Mouse (Mus musculus) layer of hippocampus, adult 2 months (tissue): Measurements from ENCODE around the gene Spin2c. TPM values are rescaled to one million over a fixed set of nuclear protein-coding genes. Genes with fewer than 3 reads are reported as not detected.

Source experiments
- DNase-seq, 2 experiments: peaks; one replicate each; pipeline ENCODE4 v3.0.0; 2022; ENCODE audit warnings: low spot score in 2 of 2
- H3K27ac ChIP-seq: fragments of 200-600 bp; 2 replicates; pipeline ENCODE4 v1.8.1; 2022
- H3K4me3 ChIP-seq: fragments of 200-600 bp; 2 replicates; pipeline ENCODE4 v1.8.1; 2022; ENCODE audit warnings: mild to moderate bottlenecking
- CTCF ChIP-seq: fragments of 200-600 bp; conservative IDR thresholded peaks from 2 replicates; pipeline ENCODE4 v1.8.1; 2022; ENCODE audit warnings: antibody characterized with exemption, mild to moderate bottlenecking, moderate library complexity
- long read RNA-seq, 2 experiments: library from polyadenylated mRNA; stranded (forward); transcript quantifications; one replicate each; pipeline ENCODE4 v2.0.0; 2021; ENCODE audit warnings: borderline mapping rate in 2 of 2
- total RNA-seq, 2 experiments: library from RNA; stranded (reverse); gene quantifications; 2 replicates each; pipeline ENCODE4 v1.2.3; 2021

Spin2c gene
- total RNA-seq = 10 to 100 TPM in 1 of 2 experiments, 1 to 10 TPM in 1; 7.8 to 10.9 TPM
- long read RNA-seq, experiment 1, transcript Spin2c-201 (2 exons, 1,309 nt) = major isoform, 5 of 7 reads
- long read RNA-seq, experiment 1, partial matches to known transcripts = 0 of 7 reads
- long read RNA-seq, experiment 1, other reads (novel, unspliced or antisense) = 2 of 7 reads
- long read RNA-seq, experiment 2, partial matches to known transcripts = 0 of 9 reads
- long read RNA-seq, experiment 2, other reads (novel, unspliced or antisense) = 1 of 9 reads

DNA sequence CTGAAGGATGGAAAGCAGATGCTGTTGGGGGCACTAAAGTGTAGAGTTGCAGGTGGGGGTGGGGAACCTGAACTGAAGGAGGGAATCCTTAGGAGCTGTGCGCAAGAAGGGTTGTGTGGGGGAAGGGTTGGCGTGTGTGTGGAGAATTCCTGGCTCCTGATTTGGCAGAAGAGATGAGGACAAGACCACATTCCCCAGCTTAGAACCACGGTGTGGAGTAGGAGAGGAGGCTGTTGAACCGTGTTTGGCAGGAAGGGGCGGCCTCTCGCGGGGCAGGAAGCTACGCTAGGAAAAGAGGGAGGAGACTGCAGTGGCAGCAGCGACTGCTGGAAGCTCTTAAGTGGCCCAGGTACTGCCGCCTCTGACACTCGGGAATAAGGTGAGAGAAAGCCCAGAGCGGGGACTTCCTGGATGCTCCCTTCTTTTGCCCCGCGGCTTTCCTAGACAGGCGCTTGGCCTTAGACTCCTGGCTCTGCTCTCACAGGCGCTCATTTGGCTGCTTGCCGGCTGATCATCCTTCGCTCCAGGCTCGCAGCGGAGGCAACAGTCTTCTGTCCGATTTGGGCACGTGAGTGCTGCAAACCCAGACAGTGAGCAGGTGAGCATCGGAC is at the start of gene Spin2c:
Gene Spin2c (plus strand): TSS at position 275 of the 611 bp plus-strand sequence.
- Histone ChIP-seq H3K4me3 (peak within 1 kb of the TSS; percentile 69), H3K27ac (peak within 1 kb of the TSS; percentile 61)
- peak; percentile 26 to 47 for DNase-seq
- no peak for TF ChIP-seq CTCF

DNA sequence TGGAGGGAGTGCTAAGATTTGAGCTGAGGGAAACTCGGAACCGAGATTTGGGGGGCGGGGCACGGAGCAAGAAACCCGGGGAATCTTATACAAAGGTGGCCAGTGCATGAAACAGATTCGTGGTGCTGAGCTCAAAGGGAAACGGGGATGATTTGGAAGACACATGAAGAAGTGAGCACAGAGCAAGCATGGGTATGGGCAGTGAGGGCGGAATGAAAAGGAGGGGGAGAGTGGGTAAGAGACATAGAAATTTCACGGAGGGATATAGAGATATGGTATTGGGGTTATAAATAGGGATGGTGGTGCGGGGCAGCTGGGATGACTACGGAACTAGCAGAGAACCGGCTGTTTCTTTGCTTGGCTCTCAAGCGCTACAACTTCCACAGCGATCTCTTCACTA is 581 bp downstream of the Spin2c start:
- peak overlapping the region; percentile 61; the same call in 1 of the 2 replicates for H3K27ac ChIP-seq
- no peak for TF ChIP-seq CTCF
- peak in 1 of 2 experiments; percentile 3 for DNase-seq
- H3K4me3 ChIP-seq = peak overlapping the region; percentile 69

Other genes starting within 250 kb of the Spin2c start
- 1 to 10 TPM; 3.4 TPM for gene Kctd12b, start 135.8 kb upstream of the Spin2c start, total RNA-seq
- 10 to 100 TPM; 40.0 to 49.1 TPM for gene Nbdy, start 108.6 kb upstream of the Spin2c start, total RNA-seq
- not detected for gene Samt1, start 180.4 kb downstream of the Spin2c start, total RNA-seq
- not detected for gene 4921511M17Rik, start 201.6 kb downstream of the Spin2c start, total RNA-seq
- gene Gm10057, start 222.8 kb downstream of the Spin2c start, total RNA-seq = not detected